Mouse (Mus musculus) B cell, adult 2 months (primary cell): ENCODE results near the gene Tagap1.
"Not testable (repeated sequence)": the region's sequence is repeated elsewhere in the genome, so short reads cannot be mapped to it uniquely, and the experiment has no call there.

Experiments
- DNase-seq, 2 experiments: peaks; one replicate each; pipeline ENCODE4 v3.0.0; 2022

Gene Tagap1

GRCm38 (mm10) chr17:6960776-6961175 lies at the start of gene Tagap1:
Tagap1 (minus strand) TSS chr17:6961156.
- DNase-seq: peak; percentile 56 to 66

DNA sequence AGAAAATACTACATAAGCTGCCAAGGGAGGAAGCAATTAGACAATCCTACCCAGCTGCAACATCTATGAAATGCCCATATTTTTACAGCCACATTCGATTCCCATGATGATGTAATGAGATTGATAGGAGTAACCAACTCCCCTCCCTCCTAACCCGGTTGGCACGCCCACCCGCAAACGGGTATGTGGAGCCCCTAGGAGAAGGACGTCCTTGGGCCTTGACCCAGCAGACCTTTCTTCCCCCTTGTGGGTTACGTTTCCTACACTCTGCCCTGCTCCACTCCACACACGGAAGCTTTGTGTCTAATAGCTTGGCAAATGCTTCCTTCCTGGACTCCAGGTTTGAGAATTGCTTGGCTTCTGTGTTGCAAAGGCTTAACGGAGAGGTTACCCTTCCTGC lies 48.9 kb upstream of the Tagap1 start:
- not testable (repeated sequence) for DNase-seq

DNA sequence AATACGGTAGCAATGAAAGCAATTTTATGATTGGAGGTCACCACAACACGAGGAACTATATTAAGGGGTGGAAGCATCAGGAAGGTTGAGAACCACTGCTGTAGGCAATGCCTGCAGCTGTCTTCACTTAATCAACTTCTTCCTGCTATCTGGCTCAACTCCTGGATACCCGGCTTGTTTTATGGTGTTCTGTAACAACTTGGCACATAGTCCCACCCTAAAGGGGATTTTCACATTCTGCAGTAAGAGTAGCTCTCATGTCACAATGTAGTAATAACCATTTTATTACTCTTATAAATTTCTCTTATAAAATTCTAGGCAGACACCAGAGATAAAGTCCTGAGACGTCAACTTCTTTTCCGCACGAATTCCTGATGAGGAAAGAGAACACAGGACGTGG lies 48.5 kb upstream of the Tagap1 start:
- DNase-seq: not testable (repeated sequence)

DNA sequence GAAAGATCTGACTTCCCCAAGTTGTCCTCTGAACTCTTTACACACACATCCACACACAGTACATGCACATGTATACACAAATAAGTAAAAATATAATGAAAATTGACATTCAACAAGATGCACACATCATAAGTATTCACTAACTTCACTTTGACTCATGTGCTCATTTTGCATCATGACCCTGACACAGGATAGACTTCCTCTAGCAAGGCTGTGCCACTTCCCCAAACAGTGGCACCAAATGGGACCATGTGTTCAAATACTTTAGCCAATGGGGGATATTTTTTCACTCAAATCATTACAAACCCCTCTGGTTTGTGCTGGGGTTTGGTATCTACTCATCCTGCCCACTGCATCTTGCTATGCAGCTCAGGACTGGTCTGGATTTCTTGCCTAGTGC lies 47.9 kb upstream of the Tagap1 start:
- DNase-seq: not testable (repeated sequence)

DNA sequence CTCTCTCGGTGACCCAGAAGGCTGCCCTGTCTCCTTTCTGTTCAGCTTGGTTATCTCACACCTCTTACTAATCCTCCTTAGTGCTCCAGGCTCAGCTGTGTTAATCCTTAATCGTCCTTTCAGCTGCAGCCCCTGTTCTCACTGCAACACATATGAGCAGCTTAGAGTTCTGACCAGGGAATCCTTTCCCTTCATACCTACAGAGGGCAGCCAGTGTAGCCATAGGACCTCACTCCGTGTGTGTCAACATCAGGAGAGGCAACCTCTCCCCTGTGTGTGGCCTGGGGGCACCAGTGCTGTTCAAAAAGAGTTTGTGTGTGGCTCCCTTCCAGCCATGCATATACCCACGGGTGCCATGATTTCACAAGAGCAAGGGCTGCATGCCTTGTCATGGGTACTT lies 44.7 kb upstream of the Tagap1 start:
- not testable (repeated sequence) for DNase-seq

GRCm38 (mm10) chr17:7003392-7003791 lies 42.4 kb upstream of the Tagap1 start:
- DNase-seq: not testable (repeated sequence)

GRCm38 (mm10) chr17:7001790-7002585 lies 41.0 kb upstream of the Tagap1 start:
- not testable (repeated sequence) for DNase-seq

DNA sequence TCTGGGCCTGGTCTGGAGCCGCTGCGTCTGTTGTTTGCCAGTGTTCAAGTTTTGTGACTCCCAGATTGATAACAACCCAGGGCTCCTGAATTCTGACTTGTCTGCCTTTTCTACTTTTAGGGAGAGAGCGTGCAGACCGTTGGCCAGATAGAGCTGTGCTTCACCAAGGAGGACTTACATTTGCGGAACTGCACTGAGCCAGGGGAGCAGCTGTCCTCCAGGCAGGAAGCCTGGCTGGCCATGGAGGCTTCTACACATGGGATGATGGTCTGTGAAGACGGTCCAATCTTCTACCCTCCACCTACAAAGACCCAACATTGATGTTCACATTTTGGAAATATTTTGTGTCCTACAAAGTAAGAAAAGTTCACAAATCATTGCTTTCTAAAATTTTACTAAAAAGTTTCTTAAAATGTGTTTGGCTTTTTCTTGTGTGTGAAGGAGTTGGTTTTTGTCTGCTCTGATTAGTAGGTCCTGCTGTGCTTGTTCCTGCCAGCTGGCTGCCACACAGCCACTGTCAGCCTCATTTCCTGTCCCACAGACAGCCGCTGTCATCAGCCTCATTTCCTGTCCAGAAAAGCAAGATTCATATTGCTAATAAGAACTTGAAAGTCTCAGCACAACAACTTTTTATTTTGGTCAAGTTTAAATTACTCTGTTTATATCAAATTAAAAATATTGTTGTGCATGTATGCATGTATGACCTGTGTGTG lies 37.0 kb upstream of the Tagap1 start:
- DNase-seq: not testable (repeated sequence)

GRCm38 (mm10) chr17:6996826-6997225 lies 35.9 kb upstream of the Tagap1 start:
- DNase-seq: not testable (repeated sequence)

- not testable (repeated sequence) for DNase-seq
These were observed 34.5 kb upstream of the Tagap1 start for GRCm38 (mm10) chr17:6995504-6995903.

- DNase-seq: not testable (repeated sequence)
These were observed 25.2 kb upstream of the Tagap1 start for GRCm38 (mm10) chr17:6986118-6986517.

DNA sequence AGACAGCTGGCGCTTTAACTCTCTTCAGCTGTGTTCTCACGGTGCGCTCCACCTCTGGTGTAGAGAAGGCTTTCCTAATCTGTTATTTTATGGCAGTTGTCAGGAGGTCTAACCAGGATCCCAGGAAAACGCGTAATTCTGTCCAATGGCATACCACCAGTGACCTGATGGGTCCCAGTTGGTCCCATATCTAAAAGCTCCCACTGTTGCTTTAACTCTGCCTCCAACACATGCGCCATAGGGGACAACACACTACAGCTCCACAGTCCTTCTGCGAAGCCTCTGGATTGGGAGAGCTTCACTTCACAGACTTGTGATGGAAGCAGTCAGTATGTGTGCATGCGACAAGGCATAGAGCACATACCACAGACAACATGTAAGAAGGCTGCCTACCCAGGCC lies 19.2 kb upstream of the Tagap1 start:
- not testable (repeated sequence) for DNase-seq

GRCm38 (mm10) chr17:6979380-6979779 lies 18.4 kb upstream of the Tagap1 start:
- DNase-seq: peak in 1 of 2 experiments; percentile 15

- DNase-seq: peak; percentile 82 to 84
These were observed 17.6 kb upstream of the Tagap1 start, which contains the start of gene Gm49721 for GRCm38 (mm10) chr17:6978287-6979248. Gm49721 (plus strand) TSS chr17:6978904.

DNA sequence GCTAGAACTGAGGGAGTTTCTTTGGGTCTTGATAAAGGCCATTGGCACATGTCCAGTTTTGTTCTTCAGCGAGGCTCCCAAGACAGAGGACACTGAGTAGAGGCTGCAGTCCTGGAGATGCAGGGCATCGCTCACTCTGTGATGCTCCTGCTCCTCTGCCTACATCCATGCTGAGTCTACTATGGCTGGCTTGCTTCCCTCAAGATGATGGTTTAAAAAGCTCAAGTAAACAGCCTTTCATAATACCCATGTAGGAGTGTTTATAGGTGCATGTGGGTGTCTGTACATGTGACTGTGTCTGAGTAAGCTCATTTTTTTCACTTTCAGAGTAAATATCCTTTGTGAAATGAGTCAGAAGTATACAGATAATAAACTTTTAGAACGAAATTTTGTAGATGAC lies 14.0 kb upstream of the Tagap1 start:
- not testable (repeated sequence) for DNase-seq

DNA sequence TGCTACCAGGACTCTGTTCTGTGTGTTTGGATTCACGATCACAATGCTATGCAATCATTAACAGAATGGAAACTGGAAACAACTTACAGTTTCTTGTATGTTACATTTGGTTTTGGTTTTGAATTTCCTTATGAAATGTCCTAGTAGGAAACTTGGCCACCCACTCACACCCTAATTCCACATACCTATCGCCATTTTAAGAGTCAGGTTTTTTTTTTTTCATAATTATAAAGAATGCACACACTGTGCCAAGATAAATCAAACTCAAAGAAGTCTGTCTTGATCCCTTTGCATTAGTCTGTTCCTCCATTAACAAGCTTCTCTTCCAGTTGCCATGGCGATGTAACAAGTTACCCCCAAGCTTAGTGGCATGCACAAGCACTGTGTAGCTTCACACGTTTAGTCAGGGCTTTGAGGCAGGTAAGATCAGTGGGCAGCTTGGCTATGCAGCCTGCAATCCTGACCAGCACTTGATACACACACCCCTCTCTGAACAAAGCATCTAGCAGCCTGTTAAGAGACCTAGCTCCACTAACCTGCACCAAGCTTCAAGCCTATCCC lies 12.0 kb upstream of the Tagap1 start:
- not testable (repeated sequence) for DNase-seq

GRCm38 (mm10) chr17:6971238-6971637 lies 10.3 kb upstream of the Tagap1 start:
- not testable (repeated sequence) for DNase-seq

GRCm38 (mm10) chr17:6970334-6970733 lies 9.4 kb upstream of the Tagap1 start, which contains the start of gene Rnaset2b:
Rnaset2b (plus strand) TSS chr17:6970634.
- not testable (repeated sequence) for DNase-seq

DNA sequence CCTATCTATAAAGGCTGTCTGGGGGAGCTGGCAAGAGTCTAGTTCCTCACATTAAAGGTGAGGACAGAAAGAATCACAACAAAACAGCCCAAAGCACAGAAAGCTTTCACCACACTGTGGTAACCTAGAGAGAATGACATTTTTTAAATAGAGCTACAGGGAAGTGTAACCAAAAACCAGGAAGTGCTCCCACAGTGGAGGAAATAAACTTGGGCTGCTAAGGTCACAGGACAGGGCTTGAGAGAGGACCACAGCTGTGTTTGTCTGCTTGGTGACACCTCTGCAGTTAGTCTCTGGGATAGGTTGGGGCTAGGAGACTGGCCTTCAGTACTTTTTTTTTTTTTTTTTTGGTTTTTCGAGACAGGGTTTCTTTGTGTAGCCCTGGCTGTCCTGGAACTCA lies 6.7 kb upstream of the Tagap1 start:
- not testable (repeated sequence) for DNase-seq

DNA sequence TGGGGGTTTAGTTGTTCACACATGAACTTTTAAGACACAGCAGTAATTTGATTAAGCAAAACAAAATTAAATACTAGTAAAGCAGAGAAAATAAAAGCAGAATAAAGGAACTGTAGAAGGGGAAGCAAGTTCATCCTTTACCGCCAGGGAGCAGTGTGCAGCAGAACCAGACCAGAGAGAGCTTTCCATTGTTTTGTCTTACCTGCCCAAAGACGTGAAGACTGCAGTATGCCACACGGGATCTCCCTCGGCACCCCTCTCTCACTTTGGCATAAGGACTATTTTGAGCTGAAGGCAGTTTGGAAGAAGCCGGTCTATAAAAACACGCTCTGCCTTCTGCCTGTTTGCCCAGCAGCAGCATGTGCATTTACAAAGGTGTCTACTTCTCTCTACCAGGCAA lies 4.4 kb upstream of the Tagap1 start:
- peak; percentile 40 to 45 for DNase-seq

- DNase-seq: not testable (repeated sequence)
These were observed 2.0 kb upstream of the Tagap1 start for GRCm38 (mm10) chr17:6962936-6963335.

DNA sequence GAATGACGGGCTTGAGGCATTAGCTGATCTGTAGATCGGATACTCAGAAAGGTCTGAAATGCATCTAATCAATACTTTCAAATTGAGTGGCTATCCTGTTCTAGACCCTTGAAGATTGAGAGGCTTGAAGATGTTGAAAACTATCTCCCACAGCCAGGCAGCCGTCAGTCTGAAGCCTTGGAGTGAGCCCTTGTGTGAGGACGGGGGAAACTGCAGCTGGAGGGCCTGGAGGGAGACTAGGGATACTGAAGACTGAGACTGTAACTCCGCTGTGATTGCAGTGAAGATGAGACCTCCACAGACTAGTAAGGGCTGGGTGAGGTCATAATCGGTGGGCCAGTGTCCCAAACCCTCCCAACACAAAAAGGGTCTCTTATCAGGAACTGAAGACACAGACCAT lies 1.4 kb upstream of the Tagap1 start:
- DNase-seq: not testable (repeated sequence)
